Mouse (Mus musculus): ENCODE measurements around the gene Nod1.

Gene Nod1

GRCm38 (mm10) chr6:54890221-54890620 is 82.2 kb downstream of the Nod1 start:
- in situ Hi-C loops (cut with MseI, MboI) = no loop called here

GRCm38 (mm10) chr6:54886195-54886594 is 86.2 kb downstream of the Nod1 start:
- in situ Hi-C loops (cut with MseI, MboI) = no loop called here

GRCm38 (mm10) chr6:54883424-54883823 is 89.0 kb downstream of the Nod1 start:
- in situ Hi-C loops (cut with MseI, MboI) = no loop called here

GRCm38 (mm10) chr6:54880086-54880485 is 92.3 kb downstream of the Nod1 start:
- in situ Hi-C loops (cut with MseI, MboI) = no loop called here

GRCm38 (mm10) chr6:54878546-54878945 is 93.9 kb downstream of the Nod1 start:
- in situ Hi-C loops (cut with MseI, MboI) = no loop called here

GRCm38 (mm10) chr6:54877651-54878050 is 94.8 kb downstream of the Nod1 start:
- in situ Hi-C loops (cut with MseI, MboI) = no loop called here

GRCm38 (mm10) chr6:54876782-54877181 is 95.6 kb downstream of the Nod1 start:
- in situ Hi-C loops (cut with MseI, MboI) = no loop called here

Data from mouse trophoblast stem cell (cell line).